Mouse (Mus musculus): Measurements from ENCODE around the gene Acacb. TPM values are rescaled to one million over a fixed set of nuclear protein-coding genes. Genes with fewer than 3 reads are reported as not detected.
A peak's percentile ranks its signal among the peaks of the same experiment; 100 is the strongest.

Gene Acacb
- polyA plus RNA-seq, 1 experiment from 2014 or later = 3.6 TPM

DNA sequence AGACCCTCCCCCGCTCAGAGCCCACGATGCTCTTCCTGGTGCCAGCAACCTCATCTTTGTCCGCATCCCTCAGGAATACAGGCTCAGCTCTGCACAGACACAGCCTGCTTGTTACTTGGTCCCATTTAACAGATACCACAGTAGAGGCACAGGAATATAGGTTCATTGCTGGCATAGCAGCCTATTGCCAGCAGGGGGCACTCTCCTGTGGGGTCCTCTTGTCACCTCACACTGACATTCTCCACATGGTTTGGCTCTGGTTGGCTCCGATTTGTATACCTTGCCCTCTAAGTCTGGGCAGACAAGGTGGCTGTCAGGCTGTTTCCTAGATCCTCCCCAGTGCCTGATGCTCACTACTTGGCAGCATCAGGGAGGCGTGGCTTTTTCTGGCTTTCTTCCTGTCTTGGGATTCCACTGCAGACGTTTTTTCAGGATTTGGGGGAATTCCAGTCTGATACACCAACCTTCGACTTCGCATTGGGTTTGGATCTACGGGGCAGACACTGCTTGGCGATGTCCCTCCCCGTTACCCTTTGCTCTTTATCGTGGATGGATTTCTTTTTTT lies 42.6 kb downstream of the Acacb start:
- no peaks in the 10 kb centered on the region for H3K9me3 ChIP-seq (replicated peaks; ENCODE audit: control insufficient read depth, low read length)
- H3K36me3 ChIP-seq (replicated peaks; ENCODE audit: control insufficient read depth, insufficient read depth, low read depth, low read length) = no peaks in the 10 kb centered on the region
- no peak overlapping the region for H3K27ac ChIP-seq (replicated peaks; ENCODE audit: low read depth, low read length)
- no peak overlapping the region for H3K4me3 ChIP-seq (ENCODE audit: low read depth, low read length)
- 78% methylated on average over 12 of the region's 12 CpGs for WGBS
- H3K4me1 ChIP-seq (ENCODE audit: control insufficient read depth, insufficient read depth, low read length) = no peaks in the 10 kb centered on the region
- DNase-seq (ENCODE audit: low spot score) = no peak
- H3K27me3 ChIP-seq (ENCODE audit: control insufficient read depth, insufficient read depth, low read length) = no peaks in the 10 kb centered on the region
- H3K4me2 ChIP-seq (ENCODE audit: low read depth, low read length) = no peak overlapping the region
- no peak overlapping the region for H3K9ac ChIP-seq (replicated peaks; ENCODE audit: low read length)
- no peak for ATAC-seq (replicated peaks; ENCODE audit: insufficient number of reproducible peaks, low FRiP score, low TSS enrichment, low read depth)

DNA sequence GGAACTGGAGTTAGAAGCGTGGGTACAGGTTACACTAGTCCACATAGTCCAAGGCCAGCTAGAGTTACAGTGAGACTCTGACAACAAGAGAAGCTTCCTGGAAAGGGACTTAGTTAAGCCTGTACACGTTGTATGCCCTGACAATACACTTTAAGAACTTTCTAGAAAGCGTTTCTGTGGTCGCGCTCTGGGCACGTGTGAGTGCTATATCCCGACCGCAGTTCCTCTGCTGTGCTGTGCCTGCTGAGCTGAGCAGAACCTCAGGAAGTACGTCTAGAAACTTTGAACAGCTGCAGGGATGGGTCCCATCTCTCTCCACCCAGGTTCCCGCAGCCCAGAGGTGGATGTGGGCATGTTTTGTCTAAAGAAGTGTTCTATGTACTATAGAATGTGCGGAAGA lies 47.8 kb downstream of the Acacb start:
- whole genome bisulfite sequencing = 84% methylated on average over 11 of the region's 11 CpGs
- Histone ChIP-seq H3K27ac (replicated peaks; ENCODE audit: low read depth, low read length) (no peak overlapping the region), H3K36me3 (replicated peaks; ENCODE audit: control insufficient read depth, insufficient read depth, low read depth, low read length) (no peaks in the 10 kb centered on the region), H3K9ac (replicated peaks; ENCODE audit: low read length) (no peak overlapping the region), H3K9me3 (replicated peaks; ENCODE audit: control insufficient read depth, low read length) (no peaks in the 10 kb centered on the region), H3K4me1 (ENCODE audit: control insufficient read depth, insufficient read depth, low read length) (no peaks in the 10 kb centered on the region; the same call in 1 of the 2 replicates), H3K27me3 (ENCODE audit: control insufficient read depth, insufficient read depth, low read length) (no peaks in the 10 kb centered on the region), H3K4me2 (ENCODE audit: low read depth, low read length) (no peak overlapping the region), H3K4me3 (ENCODE audit: low read depth, low read length) (no peak overlapping the region)
- DNase-seq (ENCODE audit: low spot score) = no peak
- no peak for ATAC-seq (replicated peaks; ENCODE audit: insufficient number of reproducible peaks, low FRiP score, low TSS enrichment, low read depth)

GRCm38 (mm10) chr5:114199116-114199777 lies 52.9 kb downstream of the Acacb start:
- peak; percentile 69 for DNase-seq (ENCODE audit: low spot score)
- no peaks in the 10 kb centered on the region for H3K27me3 ChIP-seq (ENCODE audit: control insufficient read depth, insufficient read depth, low read length)
- 0 out of 2 replicates have a peak, but pooled peaks have one; percentile 40 for ATAC-seq (replicated peaks; ENCODE audit: insufficient number of reproducible peaks, low FRiP score, low TSS enrichment, low read depth)
- H3K4me1 ChIP-seq (ENCODE audit: control insufficient read depth, insufficient read depth, low read length) = no peaks in the 10 kb centered on the region; the same call in 1 of the 2 replicates
- no peak overlapping the region for H3K4me3 ChIP-seq (ENCODE audit: low read depth, low read length)
- no peaks in the 10 kb centered on the region for H3K36me3 ChIP-seq (replicated peaks; ENCODE audit: control insufficient read depth, insufficient read depth, low read depth, low read length)
- H3K9ac ChIP-seq (replicated peaks; ENCODE audit: low read length) = no peak overlapping the region
- WGBS = 19% methylated on average over 13 of the region's 13 CpGs
- no peaks in the 10 kb centered on the region for H3K9me3 ChIP-seq (replicated peaks; ENCODE audit: control insufficient read depth, low read length)
- H3K4me2 ChIP-seq (ENCODE audit: low read depth, low read length) = peak overlapping the region; percentile 25
- no peak overlapping the region for H3K27ac ChIP-seq (replicated peaks; ENCODE audit: low read depth, low read length)

DNA sequence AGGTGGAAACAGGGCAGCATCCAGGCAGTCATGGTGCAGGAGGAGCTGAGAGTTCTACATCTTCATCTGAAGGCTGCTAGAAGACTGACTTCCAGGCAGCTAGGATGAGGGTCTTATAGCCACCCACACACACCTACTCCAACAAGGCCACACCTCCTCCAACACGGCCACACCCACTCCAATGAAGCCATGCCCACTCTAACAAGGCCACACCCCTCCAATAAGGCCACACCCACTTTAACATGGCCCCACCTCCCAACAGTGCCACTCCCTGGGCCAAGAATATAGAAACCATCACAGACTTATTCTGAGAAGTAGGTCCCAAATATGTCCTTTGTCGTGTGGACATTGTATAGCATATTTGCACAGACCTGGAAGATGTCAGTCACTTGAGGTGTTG lies 59.8 kb downstream of the Acacb start:
- H3K4me2 ChIP-seq (ENCODE audit: low read depth, low read length) = no peak overlapping the region
- no peaks in the 10 kb centered on the region for H3K9me3 ChIP-seq (replicated peaks; ENCODE audit: control insufficient read depth, low read length)
- no peak overlapping the region for H3K4me3 ChIP-seq (ENCODE audit: low read depth, low read length)
- DNase-seq (ENCODE audit: low spot score) (no peak), ATAC-seq (replicated peaks; ENCODE audit: insufficient number of reproducible peaks, low FRiP score, low TSS enrichment, low read depth) (no peak)
- WGBS = 88% methylated on average over 2 of the region's 2 CpGs
- no peaks in the 10 kb centered on the region for H3K36me3 ChIP-seq (replicated peaks; ENCODE audit: control insufficient read depth, insufficient read depth, low read depth, low read length)
- no peaks in the 10 kb centered on the region for H3K4me1 ChIP-seq (ENCODE audit: control insufficient read depth, insufficient read depth, low read length)
- no peaks in the 10 kb centered on the region for H3K27me3 ChIP-seq (ENCODE audit: control insufficient read depth, insufficient read depth, low read length)
- H3K9ac ChIP-seq (replicated peaks; ENCODE audit: low read length) = no peak overlapping the region
- H3K27ac ChIP-seq (replicated peaks; ENCODE audit: low read depth, low read length) = no peak overlapping the region

- H3K4me3 ChIP-seq (ENCODE audit: low read depth, low read length) = no peak overlapping the region
- H3K27me3 ChIP-seq (ENCODE audit: control insufficient read depth, insufficient read depth, low read length) = no peaks in the 10 kb centered on the region; the same call in 1 of the 2 replicates
- 70% methylated on average over 10 of the region's 10 CpGs for WGBS
- no peaks in the 10 kb centered on the region for H3K4me1 ChIP-seq (ENCODE audit: control insufficient read depth, insufficient read depth, low read length)
- no peak for DNase-seq (ENCODE audit: low spot score)
- H3K4me2 ChIP-seq (ENCODE audit: low read depth, low read length) = no peak overlapping the region
- no peak overlapping the region for H3K27ac ChIP-seq (replicated peaks; ENCODE audit: low read depth, low read length)
- H3K9me3 ChIP-seq (replicated peaks; ENCODE audit: control insufficient read depth, low read length) = no peaks in the 10 kb centered on the region
- no peak overlapping the region for H3K9ac ChIP-seq (replicated peaks; ENCODE audit: low read length)
- ATAC-seq (replicated peaks; ENCODE audit: insufficient number of reproducible peaks, low FRiP score, low TSS enrichment, low read depth) = no peak
- H3K36me3 ChIP-seq (replicated peaks; ENCODE audit: control insufficient read depth, insufficient read depth, low read depth, low read length) = no peaks in the 10 kb centered on the region
Measured at GRCm38 (mm10) chr5:114213183-114213582, 66.8 kb downstream of the Acacb start.

- Histone ChIP-seq H3K36me3 (replicated peaks; ENCODE audit: control insufficient read depth, insufficient read depth, low read depth, low read length) (no peaks in the 10 kb centered on the region), H3K9me3 (replicated peaks; ENCODE audit: control insufficient read depth, low read length) (no peaks in the 10 kb centered on the region), H3K27me3 (ENCODE audit: control insufficient read depth, insufficient read depth, low read length) (no peaks in the 10 kb centered on the region; the same call in 1 of the 2 replicates), H3K27ac (replicated peaks; ENCODE audit: low read depth, low read length) (no peak overlapping the region), H3K4me3 (ENCODE audit: low read depth, low read length) (no peak overlapping the region), H3K9ac (replicated peaks; ENCODE audit: low read length) (no peak overlapping the region), H3K4me1 (ENCODE audit: control insufficient read depth, insufficient read depth, low read length) (no peaks in the 10 kb centered on the region), H3K4me2 (ENCODE audit: low read depth, low read length) (no peak overlapping the region)
- 78% methylated on average over 14 of the region's 14 CpGs for WGBS
- no peak for ATAC-seq (replicated peaks; ENCODE audit: insufficient number of reproducible peaks, low FRiP score, low TSS enrichment, low read depth)
- no peak for DNase-seq (ENCODE audit: low spot score)
Measured at GRCm38 (mm10) chr5:114218771-114219170, 72.4 kb downstream of the Acacb start.

DNA sequence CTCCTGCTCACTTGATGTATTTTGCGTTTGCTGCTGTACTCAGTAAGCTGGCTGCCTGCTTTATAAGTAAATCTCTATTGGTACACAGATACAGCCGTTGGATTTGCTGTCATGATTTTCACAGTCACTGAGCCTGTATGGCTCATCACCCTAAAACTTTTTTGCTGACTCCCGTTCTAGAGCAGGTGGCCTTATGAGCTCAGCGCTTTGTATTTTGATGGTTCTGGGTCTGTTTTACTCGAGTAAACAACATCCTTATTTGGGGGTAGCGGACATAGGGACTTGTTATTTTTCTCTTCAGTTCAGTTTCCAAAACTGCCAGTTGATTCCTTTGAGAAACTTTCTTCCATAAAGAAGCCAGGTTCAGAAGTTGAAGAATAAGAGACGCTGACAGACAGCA lies 79.7 kb downstream of the Acacb start:
- H3K36me3 ChIP-seq (replicated peaks; ENCODE audit: control insufficient read depth, insufficient read depth, low read depth, low read length) = no peaks in the 10 kb centered on the region
- DNase-seq (ENCODE audit: low spot score) (no peak), ATAC-seq (replicated peaks; ENCODE audit: insufficient number of reproducible peaks, low FRiP score, low TSS enrichment, low read depth) (no peak)
- H3K9me3 ChIP-seq (replicated peaks; ENCODE audit: control insufficient read depth, low read length) = 0 out of 2 replicates have a peak, but pooled peaks cover 2% of the 10 kb centered on the region
- WGBS = 91% methylated on average over 7 of the region's 7 CpGs
- H3K4me2 ChIP-seq (ENCODE audit: low read depth, low read length) = no peak overlapping the region
- no peak overlapping the region for H3K4me3 ChIP-seq (ENCODE audit: low read depth, low read length)
- H3K27me3 ChIP-seq (ENCODE audit: control insufficient read depth, insufficient read depth, low read length) = no peaks in the 10 kb centered on the region
- H3K9ac ChIP-seq (replicated peaks; ENCODE audit: low read length) = no peak overlapping the region
- no peaks in the 10 kb centered on the region for H3K4me1 ChIP-seq (ENCODE audit: control insufficient read depth, insufficient read depth, low read length)
- no peak overlapping the region for H3K27ac ChIP-seq (replicated peaks; ENCODE audit: low read depth, low read length)

- Histone ChIP-seq H3K4me1 (ENCODE audit: control insufficient read depth, insufficient read depth, low read length) (no peaks in the 10 kb centered on the region), H3K9ac (replicated peaks; ENCODE audit: low read length) (no peak overlapping the region), H3K4me3 (ENCODE audit: low read depth, low read length) (no peak overlapping the region), H3K36me3 (replicated peaks; ENCODE audit: control insufficient read depth, insufficient read depth, low read depth, low read length) (no peaks in the 10 kb centered on the region), H3K4me2 (ENCODE audit: low read depth, low read length) (no peak overlapping the region), H3K27me3 (ENCODE audit: control insufficient read depth, insufficient read depth, low read length) (no peaks in the 10 kb centered on the region), H3K27ac (replicated peaks; ENCODE audit: low read depth, low read length) (no peak overlapping the region), H3K9me3 (replicated peaks; ENCODE audit: control insufficient read depth, low read length) (0 out of 2 replicates have a peak, but pooled peaks cover 2% of the 10 kb centered on the region)
- DNase-seq (ENCODE audit: low spot score) (no peak), ATAC-seq (replicated peaks; ENCODE audit: insufficient number of reproducible peaks, low FRiP score, low TSS enrichment, low read depth) (no peak)
- WGBS = 71% methylated on average over 5 of the region's 5 CpGs
Measured at GRCm38 (mm10) chr5:114228901-114229300, 82.6 kb downstream of the Acacb start.
